Mouse (Mus musculus) stomach, postnatal 0 days (tissue): ENCODE measurements at regions not wholly inside any gene's neighbourhood (a gene's known extent, or its start where the extent isn't known, plus 50 kb on each side); places are given as distances from the start of the nearest gene placed in this dataset.

Experiments
- ATAC-seq: fragments of 200-750 bp; cut with Nextera tagmentation; 2 replicates; pipeline ENCODE4 v1.8.0; 2017; ENCODE audit not compliant: low FRiP score, low TSS enrichment
- DNase-seq: peaks from one replicate; pipeline ENCODE4 v3.0.0-alpha.2; 2016; ENCODE audit warnings: low spot score
- H3K27ac ChIP-seq: fragments of 300-500 bp; sonication (generic); replicated peaks from 2 replicates; pipeline ENCODE4 v1.5.1; 2014; ENCODE audit warnings: mild to moderate bottlenecking, control low read depth
- H3K27me3 ChIP-seq: fragments of 300-500 bp; sonication (generic); 2 replicates; pipeline ENCODE4 v1.6.1; 2014; ENCODE audit warnings: low read length; ENCODE audit not compliant: control insufficient read depth, insufficient read depth
- H3K36me3 ChIP-seq: fragments of 300-500 bp; sonication (generic); 2 replicates; pipeline ENCODE4 v1.6.1; 2014; ENCODE audit warnings: low read length, mixed read lengths; ENCODE audit not compliant: control insufficient read depth, insufficient read depth
- H3K4me1 ChIP-seq: fragments of 300-500 bp; sonication (generic); replicated peaks from 2 replicates; pipeline ENCODE4 v1.6.1; 2014; ENCODE audit warnings: antibody characterized with exemption; ENCODE audit not compliant: control insufficient read depth, insufficient read depth
- H3K4me2 ChIP-seq: fragments of 300-500 bp; sonication (generic); replicated peaks from 2 replicates; pipeline ENCODE4 v1.6.1; 2014; ENCODE audit warnings: low read depth, mild to moderate bottlenecking, control low read depth, moderate library complexity
- H3K4me3 ChIP-seq: fragments of 300-500 bp; sonication (generic); 2 replicates; pipeline ENCODE4 v1.5.1; 2014; ENCODE audit warnings: low read depth, low read length, control low read depth
- H3K9ac ChIP-seq: fragments of 300-500 bp; sonication (generic); 2 replicates; pipeline ENCODE4 v1.6.1; 2014; ENCODE audit warnings: mild to moderate bottlenecking, low read length, control low read depth, mixed read lengths
- H3K9me3 ChIP-seq: fragments of 300-500 bp; sonication (generic); 2 replicates; pipeline ENCODE4 v1.6.1; 2016; ENCODE audit warnings: low read length; ENCODE audit not compliant: control insufficient read depth
- CTCF ChIP-seq: IDR thresholded peaks from 2 replicates; pipeline ENCODE4 v1.5.1; 2016; ENCODE audit warnings: antibody characterized with exemption, low read depth, mild to moderate bottlenecking, moderate library complexity
- EP300 ChIP-seq: optimal IDR thresholded peaks from 2 replicates; pipeline ENCODE3; 2016; ENCODE audit warnings: antibody characterized with exemption
- WGBS: fragments of 180-500 bp; shearing (Covaris S2); extraction: QIAGEN DNeasy Blood & Tissue Kit; methylation state at CpG from one replicate; pipeline ENCODE4 v1.1.7; 2014; 5-methylcytosine and 5-hydroxymethylcytosine counted together

GRCm38 (mm10) chr1:154061851-154062250 is 139.1 kb upstream of the Zfp648 start:
- Histone ChIP-seq H3K4me3 (no peak overlapping the region), H3K4me2 (no peak overlapping the region), H3K9me3 (no peaks in the 10 kb centered on the region), H3K9ac (no peak overlapping the region), H3K27me3 (no peaks in the 10 kb centered on the region), H3K36me3 (no peaks in the 10 kb centered on the region), H3K27ac (no peak overlapping the region), H3K4me1 (no peaks in the 10 kb centered on the region)
- DNase-seq (no peak), ATAC-seq (0 out of 2 replicates have a peak, but pooled peaks have one; percentile 19)
- TF ChIP-seq EP300: no peak
- TF ChIP-seq CTCF: no peak
- WGBS: 59% methylated on average over 1 of the region's 1 CpGs

DNA sequence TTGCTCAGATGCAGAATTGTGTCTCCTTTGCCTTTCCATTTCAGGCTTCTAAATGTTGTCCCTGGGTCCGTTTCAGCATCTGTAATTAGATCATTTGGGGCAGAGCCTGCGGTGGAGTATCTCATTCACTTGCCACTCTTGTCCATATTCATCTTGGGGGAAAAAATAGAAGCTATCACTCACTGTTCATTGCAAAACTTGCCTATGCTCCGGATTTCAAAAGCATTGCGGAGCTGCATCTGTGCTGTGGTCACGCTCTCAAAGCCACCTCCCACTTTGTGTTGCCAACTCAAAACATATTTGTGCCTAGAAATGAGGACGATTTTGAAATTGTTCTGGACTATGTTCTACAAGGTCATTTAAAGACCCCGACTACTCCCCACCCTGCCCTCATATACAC is 138.3 kb upstream of the Zfp648 start:
- ATAC-seq (no peak), DNase-seq (no peak)
- Histone ChIP-seq H3K4me1 (no peaks in the 10 kb centered on the region), H3K9me3 (no peaks in the 10 kb centered on the region), H3K4me3 (no peak overlapping the region), H3K27ac (no peak overlapping the region), H3K9ac (no peak overlapping the region), H3K4me2 (no peak overlapping the region), H3K36me3 (no peaks in the 10 kb centered on the region), H3K27me3 (no peaks in the 10 kb centered on the region)
- WGBS: 80% methylated on average over 7 of the region's 7 CpGs
- no peak for TF ChIP-seq EP300
- TF ChIP-seq CTCF: no peak

DNA sequence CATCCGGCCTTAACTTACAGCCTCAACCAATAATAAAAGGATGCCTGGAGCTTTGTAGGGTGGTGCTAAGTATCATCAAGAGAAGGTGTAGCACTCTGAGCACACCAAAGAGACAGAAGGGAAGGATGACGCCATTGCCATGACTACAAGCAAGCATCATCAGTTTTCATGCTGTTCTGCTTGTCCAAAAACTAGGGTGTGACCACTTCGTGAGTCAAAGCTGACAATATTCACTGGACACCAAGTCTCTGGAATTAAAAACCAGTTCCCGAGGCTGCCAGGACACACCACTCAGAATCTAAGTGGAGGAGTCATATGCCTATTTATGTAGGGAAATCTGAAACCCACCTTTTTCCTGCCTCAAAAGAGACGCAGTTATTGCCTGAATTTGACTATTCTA is 136.4 kb upstream of the Zfp648 start:
- Histone ChIP-seq H3K9me3 (no peaks in the 10 kb centered on the region), H3K9ac (no peak overlapping the region), H3K27me3 (no peaks in the 10 kb centered on the region), H3K4me2 (no peak overlapping the region), H3K4me1 (no peaks in the 10 kb centered on the region), H3K36me3 (no peaks in the 10 kb centered on the region), H3K27ac (no peak overlapping the region), H3K4me3 (no peak overlapping the region)
- DNase-seq: no peak
- WGBS: 81% methylated on average over 5 of the region's 5 CpGs
- ATAC-seq: no peak
- no peak for TF ChIP-seq CTCF
- no peak for TF ChIP-seq EP300

DNA sequence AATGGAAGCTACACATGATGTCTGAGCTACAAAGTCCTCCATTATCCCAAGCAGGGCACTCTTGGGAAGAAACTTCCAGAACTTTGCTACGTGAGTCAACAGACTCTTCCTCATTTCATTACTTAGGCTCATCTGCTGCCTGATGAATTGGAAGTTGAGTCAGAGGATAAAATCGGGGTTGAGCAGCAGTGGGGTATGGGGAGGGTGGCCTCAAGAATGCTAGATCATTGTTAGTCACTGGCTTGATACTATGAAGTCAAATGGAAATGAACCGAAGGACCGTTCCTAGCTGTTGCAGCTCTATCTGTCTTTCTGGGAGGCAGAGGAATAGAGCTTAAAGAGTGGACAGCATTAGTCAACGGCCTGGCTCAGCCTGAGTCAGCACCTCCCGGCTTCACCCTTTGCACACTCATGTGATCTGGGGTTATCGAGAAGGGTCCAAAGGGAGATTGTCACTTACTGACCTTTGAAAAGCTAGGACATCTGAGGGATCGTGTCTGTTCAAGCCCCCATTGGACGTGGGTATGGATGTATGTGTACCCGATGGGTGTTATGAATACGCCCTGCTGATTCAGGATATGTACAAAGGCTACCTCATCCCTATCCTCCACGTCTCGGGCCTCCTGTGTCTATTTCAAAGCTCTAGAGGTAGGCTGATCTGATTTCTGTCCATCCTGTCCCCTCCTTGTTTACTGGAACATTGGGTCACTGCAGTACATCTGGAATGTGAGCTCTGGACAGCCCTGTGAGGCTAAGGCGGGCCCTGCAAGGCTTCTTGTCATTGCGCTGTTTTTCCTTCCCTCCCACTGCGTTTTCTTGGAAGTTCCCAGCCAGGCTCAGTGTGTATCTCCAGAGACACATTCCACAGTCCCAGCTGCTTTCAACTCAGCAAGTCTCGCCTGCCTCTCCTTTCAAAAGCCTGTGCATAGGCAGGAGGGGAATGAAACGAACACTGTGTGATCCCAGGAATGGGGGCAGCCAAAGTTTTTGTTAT is 135.4 kb upstream of the Zfp648 start:
- no peak for DNase-seq
- no peak overlapping the region for H3K4me3 ChIP-seq
- H3K9me3 ChIP-seq: no peaks in the 10 kb centered on the region
- peak; percentile 64 for ATAC-seq
- H3K4me1 ChIP-seq: no peaks in the 10 kb centered on the region
- TF ChIP-seq CTCF: no peak
- no peak for TF ChIP-seq EP300
- 70% methylated on average over 18 of the region's 18 CpGs for WGBS
- no peak overlapping the region for H3K9ac ChIP-seq
- peak overlapping the region; percentile 74 for H3K27ac ChIP-seq
- no peak overlapping the region for H3K4me2 ChIP-seq
- H3K27me3 ChIP-seq: no peaks in the 10 kb centered on the region
- H3K36me3 ChIP-seq: no peaks in the 10 kb centered on the region

- H3K36me3 ChIP-seq: no peaks in the 10 kb centered on the region
- H3K27me3 ChIP-seq: no peaks in the 10 kb centered on the region
- TF ChIP-seq CTCF (no peak), EP300 (no peak)
- H3K27ac ChIP-seq: no peak overlapping the region
- no peaks in the 10 kb centered on the region for H3K9me3 ChIP-seq
- H3K9ac ChIP-seq: no peak overlapping the region
- 56% methylated on average over 1 of the region's 1 CpGs for WGBS
- DNase-seq (no peak), ATAC-seq (no peak)
- no peaks in the 10 kb centered on the region for H3K4me1 ChIP-seq
- no peak overlapping the region for H3K4me2 ChIP-seq
- no peak overlapping the region for H3K4me3 ChIP-seq
Measured at GRCm38 (mm10) chr1:154067856-154068255, 133.1 kb upstream of the Zfp648 start.

GRCm38 (mm10) chr1:154074270-154074669 is 126.7 kb upstream of the Zfp648 start:
- WGBS: 81% methylated on average over 1 of the region's 1 CpGs
- TF ChIP-seq EP300 (no peak), CTCF (no peak)
- DNase-seq (no peak), ATAC-seq (no peak)
- Histone ChIP-seq H3K27ac (peak overlapping the region; percentile 40; the same call in 1 of the 2 replicates), H3K27me3 (no peaks in the 10 kb centered on the region), H3K9ac (no peak overlapping the region), H3K4me1 (0 out of 2 replicates have a peak, but pooled peaks cover 1% of the 10 kb centered on the region), H3K36me3 (no peaks in the 10 kb centered on the region), H3K9me3 (no peaks in the 10 kb centered on the region), H3K4me3 (no peak overlapping the region), H3K4me2 (no peak overlapping the region)
